Mouse (Mus musculus) cerebellum, adult 9-10 months (tissue): ENCODE measurements around the gene Ifng.

Experiments used
- DNase-seq: peaks from one replicate; pipeline ENCODE4 v3.0.0; 2022

The Ifng gene

DNA sequence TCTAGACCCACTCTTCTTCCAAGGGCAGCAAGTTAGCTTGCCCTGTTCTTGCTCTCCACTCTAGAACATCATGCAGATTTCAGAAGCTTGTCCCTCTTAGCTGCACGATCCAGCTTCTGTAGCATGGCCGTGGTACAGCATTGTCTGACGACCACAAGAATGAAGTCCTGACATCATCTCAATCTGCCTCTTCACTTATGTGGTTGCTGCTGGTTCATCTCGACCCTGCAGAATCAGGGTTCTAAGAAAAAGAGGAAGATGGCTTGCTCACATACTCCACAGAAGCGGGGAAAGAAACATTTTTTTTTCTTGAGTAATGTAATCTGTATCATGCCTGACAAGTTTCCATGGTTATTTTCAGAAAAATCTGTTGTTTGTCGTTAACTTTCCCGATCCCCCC lies 39.9 kb downstream of the Ifng start:
- no peak for DNase-seq

DNA sequence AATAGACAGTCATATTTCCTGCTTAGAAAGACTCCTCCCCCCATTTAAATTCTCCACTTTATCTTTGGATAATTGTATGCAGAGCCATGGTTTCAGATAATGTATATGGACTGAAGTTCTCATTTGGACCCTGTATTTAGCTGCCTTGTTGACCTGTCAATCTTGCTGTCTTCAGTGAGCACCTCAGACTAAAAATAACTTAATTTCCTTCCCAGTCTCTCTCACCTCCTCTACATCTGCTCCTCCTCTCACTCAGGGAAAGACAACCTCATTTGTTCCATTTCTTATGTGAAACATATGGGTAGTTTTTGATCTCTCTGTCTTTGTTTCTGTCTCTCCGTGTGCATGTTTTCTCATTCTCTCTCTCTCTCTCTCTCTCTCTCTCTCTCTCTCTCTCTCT lies 53.3 kb downstream of the Ifng start:
- DNase-seq, result no peak

- no peak for DNase-seq
Observed at GRCm38 (mm10) chr10:118495362-118495761, 54.5 kb downstream of the Ifng start.
